Mouse (Mus musculus) heart, postnatal 0 days (tissue): Measurements from ENCODE around the gene Rbfox1. TPM values are rescaled to one million over a fixed set of nuclear protein-coding genes. Genes with fewer than 3 reads are reported as not detected.

Experiments
- ATAC-seq: fragments of 200-750 bp; cut with Nextera tagmentation; 2 replicates; pipeline ENCODE4 v1.8.0; 2017; ENCODE audit warnings: low read depth, moderate number of reproducible peaks, moderate library complexity; ENCODE audit not compliant: insufficient read depth
- DNase-seq: peaks from one replicate; pipeline ENCODE4 v3.0.0-alpha.2; 2016; ENCODE audit warnings: low spot score
- H3K27ac ChIP-seq: fragments of 300-500 bp; sonication (generic); 2 replicates; pipeline ENCODE4 v1.5.1; 2014; ENCODE audit warnings: low read depth, mild to moderate bottlenecking
- H3K27me3 ChIP-seq: fragments of 300-500 bp; sonication (generic); 2 replicates; pipeline ENCODE4 v1.6.1; 2014; ENCODE audit warnings: low read length, mixed read lengths; ENCODE audit not compliant: control insufficient read depth, insufficient read depth
- H3K36me3 ChIP-seq: fragments of 300-500 bp; sonication (generic); replicated peaks from 2 replicates; pipeline ENCODE4 v1.6.1; 2014; ENCODE audit warnings: low read length, mixed read lengths; ENCODE audit not compliant: control insufficient read depth, insufficient read depth
- H3K4me1 ChIP-seq: fragments of 300-500 bp; sonication (generic); 2 replicates; pipeline ENCODE4 v1.6.1; 2014; ENCODE audit warnings: antibody characterized with exemption; ENCODE audit not compliant: control insufficient read depth, insufficient read depth
- H3K4me2 ChIP-seq: fragments of 300-500 bp; sonication (generic); 2 replicates; pipeline ENCODE4 v1.6.1; 2014; ENCODE audit warnings: low read depth, mild to moderate bottlenecking, low read length, moderate library complexity
- H3K4me3 ChIP-seq: fragments of 300-500 bp; sonication (generic); 2 replicates; pipeline ENCODE4 v1.5.1; 2014; ENCODE audit warnings: low read depth, low read length
- H3K9ac ChIP-seq: fragments of 300-500 bp; sonication (generic); replicated peaks from 2 replicates; pipeline ENCODE4 v1.6.1; 2014; ENCODE audit warnings: low read depth, low read length, mixed read lengths
- H3K9me3 ChIP-seq: fragments of 300-500 bp; sonication (generic); replicated peaks from 2 replicates; pipeline ENCODE4 v1.6.1; 2016; ENCODE audit warnings: low read length; ENCODE audit not compliant: control insufficient read depth
- CTCF ChIP-seq: IDR thresholded peaks from 2 replicates; pipeline ENCODE4 v1.5.1; 2016; ENCODE audit warnings: antibody characterized with exemption, control low read depth, low read depth
- EP300 ChIP-seq: IDR thresholded peaks from 2 replicates; pipeline ENCODE4 v1.6.1; 2016; ENCODE audit warnings: antibody characterized with exemption, low read depth
- WGBS: fragments of 180-500 bp; shearing (Covaris S2); extraction: QIAGEN DNeasy Blood & Tissue Kit; methylation state at CpG from one replicate; pipeline ENCODE4 v1.1.7; 2014; 5-methylcytosine and 5-hydroxymethylcytosine counted together
- polyA plus RNA-seq: library from polyadenylated mRNA; unstranded; fragments of >200 nt; fragmentation: Nextera tagmentation; extraction: Ambion mirVana; gene quantifications from 2 replicates; pipeline ENCODE4 v1.2.1, GENCODE M21; 2015
- total RNA-seq: library from RNA; depleted of rRNA; stranded (reverse); fragments of >200 nt; gene quantifications from 2 replicates; pipeline ENCODE4 v1.2.3, GENCODE M21; 2014; ENCODE audit warnings: low replicate concordance

The Rbfox1 gene
- total and polyA plus RNA-seq, 2 experiments from 2014 or later: 6.0 to 15.3 TPM

GRCm38 (mm10) chr16:7251696-7252095, 1366.5 kb downstream of the Rbfox1 start:
- no peak overlapping the region for H3K4me2 ChIP-seq
- H3K9ac ChIP-seq: no peak overlapping the region
- ATAC-seq (no peak), DNase-seq (no peak)
- no peaks in the 10 kb centered on the region for H3K27me3 ChIP-seq
- no peaks in the 10 kb centered on the region for H3K4me1 ChIP-seq
- WGBS: 79% methylated on average over 4 of the region's 4 CpGs
- no peaks in the 10 kb centered on the region for H3K36me3 ChIP-seq
- H3K9me3 ChIP-seq: no peaks in the 10 kb centered on the region
- H3K4me3 ChIP-seq: no peak overlapping the region
- TF ChIP-seq CTCF: no peak
- TF ChIP-seq EP300: no peak
- no peak overlapping the region for H3K27ac ChIP-seq

GRCm38 (mm10) chr16:7257366-7257765, 1372.2 kb downstream of the Rbfox1 start:
- TF ChIP-seq EP300 (no peak), CTCF (no peak)
- H3K4me3 ChIP-seq: no peak overlapping the region
- H3K27me3 ChIP-seq: no peaks in the 10 kb centered on the region
- DNase-seq (no peak), ATAC-seq (no peak)
- no peak overlapping the region for H3K9ac ChIP-seq
- no peaks in the 10 kb centered on the region for H3K9me3 ChIP-seq
- WGBS: 79% methylated on average over 4 of the region's 4 CpGs
- H3K4me2 ChIP-seq: no peak overlapping the region
- H3K36me3 ChIP-seq: no peaks in the 10 kb centered on the region
- no peaks in the 10 kb centered on the region for H3K4me1 ChIP-seq
- H3K27ac ChIP-seq: no peak overlapping the region

- ATAC-seq: no peak
Measured at GRCm38 (mm10) chr16:7263261-7263660, 1378.1 kb downstream of the Rbfox1 start.

DNA sequence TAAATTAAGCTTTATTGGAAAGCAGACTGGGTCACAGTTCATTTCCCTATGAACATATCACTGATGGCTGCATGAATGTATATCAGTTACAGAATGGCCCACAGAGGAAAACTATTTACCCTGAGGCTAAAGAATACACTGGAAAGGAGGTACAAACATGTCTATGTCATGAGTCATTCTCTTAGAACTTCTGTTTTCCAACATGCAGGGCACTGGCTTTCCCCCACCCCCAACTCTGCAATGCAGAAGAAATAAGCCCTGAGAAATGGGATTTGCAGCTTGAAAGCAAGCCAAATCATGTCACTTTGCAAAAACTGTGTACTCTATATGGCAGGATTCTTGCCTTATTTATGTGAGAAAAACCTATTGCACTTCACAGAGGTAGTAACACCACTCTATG, 1380.6 kb downstream of the Rbfox1 start:
- Histone ChIP-seq H3K36me3 (no peaks in the 10 kb centered on the region), H3K9me3 (no peaks in the 10 kb centered on the region), H3K9ac (no peak overlapping the region), H3K27ac (no peak overlapping the region), H3K4me1 (no peaks in the 10 kb centered on the region), H3K27me3 (no peaks in the 10 kb centered on the region), H3K4me3 (no peak overlapping the region), H3K4me2 (no peak overlapping the region)
- TF ChIP-seq EP300 (no peak), CTCF (no peak)
- DNase-seq: no peak
- no peak for ATAC-seq

More at GRCm38 (mm10) chr16:7263261-7263660, 1378.1 kb downstream of the Rbfox1 start:
- no peak for TF ChIP-seq EP300
- TF ChIP-seq CTCF: no peak
- no peaks in the 10 kb centered on the region for H3K36me3 ChIP-seq
- no peaks in the 10 kb centered on the region for H3K4me1 ChIP-seq
- 74% methylated on average over 1 of the region's 1 CpGs for WGBS
- no peak overlapping the region for H3K9ac ChIP-seq
- H3K4me3 ChIP-seq: no peak overlapping the region
- H3K9me3 ChIP-seq: no peaks in the 10 kb centered on the region
- no peaks in the 10 kb centered on the region for H3K27me3 ChIP-seq
- no peak overlapping the region for H3K27ac ChIP-seq
- DNase-seq: no peak
- H3K4me2 ChIP-seq: no peak overlapping the region

- DNase-seq: no peak
- Histone ChIP-seq H3K36me3 (no peaks in the 10 kb centered on the region), H3K9me3 (no peaks in the 10 kb centered on the region), H3K27me3 (no peaks in the 10 kb centered on the region), H3K27ac (no peak overlapping the region), H3K4me3 (no peak overlapping the region), H3K4me1 (peaks cover 15% of the 10 kb centered on the region; the same call in 1 of the 2 replicates), H3K4me2 (no peak overlapping the region), H3K9ac (no peak overlapping the region)
- WGBS: 96% methylated on average over 5 of the region's 5 CpGs
- TF ChIP-seq EP300 (no peak), CTCF (no peak)
- ATAC-seq: no peak
Measured at GRCm38 (mm10) chr16:7275501-7275900, 1390.3 kb downstream of the Rbfox1 start.

- Histone ChIP-seq H3K27me3 (no peaks in the 10 kb centered on the region), H3K4me1 (peaks cover 15% of the 10 kb centered on the region; the same call in 1 of the 2 replicates), H3K36me3 (no peaks in the 10 kb centered on the region), H3K4me3 (no peak overlapping the region), H3K4me2 (no peak overlapping the region), H3K9me3 (no peaks in the 10 kb centered on the region), H3K9ac (no peak overlapping the region), H3K27ac (no peak overlapping the region)
- no peak for TF ChIP-seq EP300
- TF ChIP-seq CTCF: peak; percentile 49
- 31% methylated on average over 1 of the region's 1 CpGs for WGBS
- DNase-seq: no peak
- no peak for ATAC-seq
Measured at GRCm38 (mm10) chr16:7275901-7276300, 1390.7 kb downstream of the Rbfox1 start.
